Mouse (Mus musculus) hindbrain, postnatal 0 days (tissue): ENCODE measurements around the gene Fgfrl1. TPM values are rescaled to one million over a fixed set of nuclear protein-coding genes. Genes with fewer than 3 reads are reported as not detected.
A peak's percentile ranks its signal among the peaks of the same experiment; 100 is the strongest.

ENCODE experiments used
- ATAC-seq: fragments of 200-750 bp; cut with Nextera tagmentation; 2 replicates; pipeline ENCODE4 v1.8.0; 2017; ENCODE audit warnings: mild to moderate bottlenecking, moderate TSS enrichment, moderate library complexity
- DNase-seq: peaks from one replicate; pipeline ENCODE4 v3.0.0-alpha.2; 2015; ENCODE audit warnings: low spot score
- H3K27ac ChIP-seq: fragments of 300-500 bp; sonication (generic); 2 replicates; pipeline ENCODE4 v1.5.1; 2014; ENCODE audit warnings: mild to moderate bottlenecking
- H3K27me3 ChIP-seq: fragments of 300-500 bp; sonication (generic); 2 replicates; pipeline ENCODE4 v1.6.1; 2014; ENCODE audit warnings: low read length, mixed read lengths; ENCODE audit not compliant: insufficient read depth
- H3K36me3 ChIP-seq: fragments of 300-500 bp; sonication (generic); 2 replicates; pipeline ENCODE4 v1.6.1; 2014; ENCODE audit warnings: low read length, mixed read lengths; ENCODE audit not compliant: insufficient read depth
- H3K4me1 ChIP-seq: fragments of 300-500 bp; sonication (generic); 2 replicates; pipeline ENCODE4 v1.6.1; 2014; ENCODE audit warnings: antibody characterized with exemption, low read length, mixed read lengths; ENCODE audit not compliant: insufficient read depth
- H3K4me2 ChIP-seq: fragments of 300-500 bp; sonication (generic); 2 replicates; pipeline ENCODE4 v1.6.1; 2014; ENCODE audit warnings: low read depth, mild to moderate bottlenecking, low read length, moderate library complexity, mixed read lengths
- H3K4me3 ChIP-seq: fragments of 300-500 bp; sonication (generic); 2 replicates; pipeline ENCODE4 v1.5.1; 2014; ENCODE audit warnings: low read length
- H3K9ac ChIP-seq: fragments of 300-500 bp; sonication (generic); replicated peaks from 2 replicates; pipeline ENCODE4 v1.6.1; 2014; ENCODE audit warnings: mild to moderate bottlenecking, low read length, moderate library complexity, mixed read lengths
- H3K9me3 ChIP-seq: fragments of 300-500 bp; sonication (generic); 2 replicates; pipeline ENCODE4 v1.6.1; 2016; ENCODE audit warnings: low read length, mixed read lengths
- CTCF ChIP-seq: IDR thresholded peaks from 2 replicates; pipeline ENCODE4 v1.5.1; 2016; ENCODE audit warnings: antibody characterized with exemption, control low read depth, low read depth
- WGBS: fragments of 180-500 bp; shearing (Covaris S2); extraction: QIAGEN DNeasy Blood & Tissue Kit; methylation state at CpG from one replicate; pipeline ENCODE4 v1.1.7; 2014; 5-methylcytosine and 5-hydroxymethylcytosine counted together
- polyA plus RNA-seq: library from polyadenylated mRNA; unstranded; fragments of >200 nt; fragmentation: Nextera tagmentation; extraction: Ambion mirVana; gene quantifications from 2 replicates; pipeline ENCODE4 v1.2.1, GENCODE M21; 2015
- total RNA-seq: library from RNA; depleted of rRNA; stranded (reverse); fragments of >200 nt; gene quantifications from 2 replicates; pipeline ENCODE4 v1.2.3, GENCODE M21; 2014

The Fgfrl1 gene
- total and polyA plus RNA-seq, 2 experiments from 2014 or later = 11.3 to 38.5 TPM

DNA sequence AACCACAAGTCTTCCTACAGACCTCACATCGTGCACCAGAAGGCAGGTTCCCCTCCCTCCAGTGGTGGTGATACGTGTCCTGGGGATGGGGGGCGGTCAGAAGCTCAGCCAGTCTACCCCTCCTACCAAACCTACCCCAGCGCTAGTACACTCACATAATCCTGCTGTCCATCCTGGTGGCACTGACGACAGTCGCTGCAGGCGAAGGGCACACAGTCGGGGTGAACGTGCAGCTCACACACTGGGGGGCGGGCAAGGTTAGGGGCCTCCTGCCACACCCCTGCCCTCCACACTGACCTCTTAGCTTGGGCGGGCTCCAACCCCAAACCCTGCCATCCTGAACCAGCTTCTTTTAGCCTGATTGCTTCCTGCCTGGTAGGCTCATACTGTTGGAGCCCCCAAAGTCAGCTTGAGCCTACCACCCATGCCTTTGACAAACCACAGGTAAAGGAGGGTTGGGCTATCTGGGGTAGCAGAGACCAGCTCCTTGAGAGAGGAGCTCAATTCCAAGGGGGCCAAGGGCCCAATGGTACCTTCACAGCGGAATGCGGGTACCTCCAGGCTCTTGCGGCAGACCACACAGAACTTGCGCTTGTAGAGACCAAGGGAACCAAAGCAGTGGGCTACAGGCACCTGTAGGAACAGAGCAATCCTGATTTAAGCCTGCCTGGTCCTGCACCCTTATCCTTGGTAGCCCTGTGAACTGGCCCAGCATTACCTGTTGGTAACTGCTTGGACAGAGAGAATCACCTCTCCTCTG is 36.1 kb upstream of the Fgfrl1 start:
- no peak overlapping the region for H3K4me3 ChIP-seq
- 95% methylated on average over 15 of the region's 15 CpGs for WGBS
- H3K4me2 ChIP-seq = no peak overlapping the region
- no peaks in the 10 kb centered on the region for H3K9me3 ChIP-seq
- ATAC-seq = no peak
- H3K27ac ChIP-seq = no peak overlapping the region
- no peak for DNase-seq
- TF ChIP-seq CTCF = no peak
- H3K4me1 ChIP-seq = peaks cover 9% of the 10 kb centered on the region
- no peak overlapping the region for H3K9ac ChIP-seq
- peaks cover 48% of the 10 kb centered on the region for H3K36me3 ChIP-seq
- H3K27me3 ChIP-seq = no peaks in the 10 kb centered on the region

- Histone ChIP-seq H3K27me3 (no peaks in the 10 kb centered on the region), H3K4me2 (no peak overlapping the region), H3K27ac (no peak overlapping the region), H3K9me3 (no peaks in the 10 kb centered on the region), H3K36me3 (peaks cover 48% of the 10 kb centered on the region), H3K4me3 (no peak overlapping the region), H3K4me1 (peaks cover 9% of the 10 kb centered on the region), H3K9ac (no peak overlapping the region)
- no peak for TF ChIP-seq CTCF
- no peak for ATAC-seq
- 66% methylated on average over 5 of the region's 5 CpGs for WGBS
- no peak for DNase-seq
Observed at GRCm38 (mm10) chr5:108657406-108657805, 34.8 kb upstream of the Fgfrl1 start.

GRCm38 (mm10) chr5:108658611-108659010 is 33.6 kb upstream of the Fgfrl1 start:
- DNase-seq (no peak), ATAC-seq (no peak)
- H3K27ac ChIP-seq = no peak overlapping the region
- H3K9me3 ChIP-seq = no peaks in the 10 kb centered on the region
- H3K4me3 ChIP-seq = no peak overlapping the region
- WGBS = 81% methylated on average over 1 of the region's 1 CpGs
- H3K4me1 ChIP-seq = peaks cover 9% of the 10 kb centered on the region
- H3K36me3 ChIP-seq = peaks cover 38% of the 10 kb centered on the region
- no peak overlapping the region for H3K9ac ChIP-seq
- no peak for TF ChIP-seq CTCF
- H3K27me3 ChIP-seq = no peaks in the 10 kb centered on the region
- H3K4me2 ChIP-seq = no peak overlapping the region

- ATAC-seq = peak; percentile 75
- peak within 1 kb of the TSS; percentile 67; the same call in 1 of the 2 replicates for H3K27ac ChIP-seq
Observed at GRCm38 (mm10) chr5:108659698-108660631, 32.2 kb upstream of the Fgfrl1 start, which contains the start of gene Idua. Idua (plus strand) TSS chr5:108660331.

GRCm38 (mm10) chr5:108660632-108661268 is 31.4 kb upstream of the Fgfrl1 start:
- WGBS = 15% methylated on average over 36 of the region's 36 CpGs
- peaks cover 9% of the 10 kb centered on the region for H3K4me1 ChIP-seq

More at GRCm38 (mm10) chr5:108659698-108660631, 32.2 kb upstream of the Fgfrl1 start, which contains the start of gene Idua:
- peaks cover 9% of the 10 kb centered on the region for H3K4me1 ChIP-seq
- peaks cover 24% of the 10 kb centered on the region for H3K36me3 ChIP-seq
- peak within 1 kb of the TSS; percentile 92 for H3K9ac ChIP-seq
- peak within 1 kb of the TSS; percentile 87 for H3K4me3 ChIP-seq
- WGBS = 9% methylated on average over 24 of the region's 24 CpGs
- TF ChIP-seq CTCF = no peak
- H3K4me2 ChIP-seq = peak within 1 kb of the TSS; percentile 75
- no peaks in the 10 kb centered on the region for H3K27me3 ChIP-seq
- no peak for DNase-seq
- H3K9me3 ChIP-seq = no peaks in the 10 kb centered on the region

DNA sequence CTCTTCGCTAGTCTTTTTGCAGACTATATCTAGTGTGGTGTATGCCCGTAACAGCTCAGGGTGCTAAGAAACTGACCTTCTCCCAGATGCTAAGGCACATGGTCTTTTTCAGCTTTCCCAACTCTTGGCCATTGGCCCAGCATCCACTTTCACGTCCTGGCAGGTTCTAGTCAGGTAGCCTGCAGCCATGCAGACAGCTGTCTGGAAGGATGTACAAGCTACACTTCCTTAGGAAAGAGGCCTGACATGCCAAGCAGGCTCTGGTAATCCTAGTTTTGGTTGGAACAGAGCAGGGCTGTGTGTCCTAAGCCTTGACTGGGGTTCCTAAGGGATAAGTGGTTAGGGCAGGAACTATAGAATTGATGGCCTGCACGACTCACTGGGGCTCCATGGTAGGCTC is 29.4 kb upstream of the Fgfrl1 start:
- Histone ChIP-seq H3K4me2 (no peak overlapping the region), H3K9ac (no peak overlapping the region), H3K4me1 (peaks cover 9% of the 10 kb centered on the region), H3K27me3 (no peaks in the 10 kb centered on the region), H3K4me3 (no peak overlapping the region), H3K27ac (no peak overlapping the region), H3K9me3 (no peaks in the 10 kb centered on the region), H3K36me3 (peaks cover under 1% of the 10 kb centered on the region; the same call in 1 of the 2 replicates)
- TF ChIP-seq CTCF = no peak
- WGBS = 88% methylated on average over 4 of the region's 4 CpGs
- DNase-seq (no peak), ATAC-seq (no peak)

More at GRCm38 (mm10) chr5:108660632-108661268, 31.4 kb upstream of the Fgfrl1 start:
- peaks cover 16% of the 10 kb centered on the region for H3K36me3 ChIP-seq
- no peaks in the 10 kb centered on the region for H3K9me3 ChIP-seq
- no peaks in the 10 kb centered on the region for H3K27me3 ChIP-seq
- H3K4me3 ChIP-seq = peak overlapping the region; percentile 87
- H3K9ac ChIP-seq = peak overlapping the region; percentile 92
- peak; percentile 98 for ATAC-seq
- DNase-seq = peak; percentile 94
- no peak for TF ChIP-seq CTCF
- H3K27ac ChIP-seq = peak overlapping the region; percentile 67; the same call in 1 of the 2 replicates
- peak overlapping the region; percentile 75 for H3K4me2 ChIP-seq
